Mouse (Mus musculus): ENCODE data around the gene Il27ra. TPM values are rescaled to one million over a fixed set of nuclear protein-coding genes. Genes with fewer than 3 reads are reported as not detected.
A peak's percentile ranks its signal among the peaks of the same experiment; 100 is the strongest.

The Il27ra gene
- polyA plus RNA-seq, 1 experiment: not detected

- H3K4me1 ChIP-seq (ENCODE audit: control insufficient read depth, insufficient read depth, low read length): peaks cover 49% of the 10 kb centered on the region
- 92% methylated on average over 1 of the region's 1 CpGs for WGBS
- no peak for TF ChIP-seq POLR2A (IDR thresholded peaks at IDR 0.05; ENCODE audit: insufficient read depth, low read depth, low read length)
- TF ChIP-seq CTCF (IDR thresholded peaks at IDR 0.05; ENCODE audit: insufficient read depth, low read depth, low read length): no peak
Observed at GRCm38 (mm10) chr8:84076412-84076811, 34.0 kb upstream of the Il27ra start.

GRCm38 (mm10) chr8:84073230-84073976 lies 31.0 kb upstream of the Il27ra start:
- Histone ChIP-seq H3K4me1 (ENCODE audit: control insufficient read depth, insufficient read depth, low read length) (peaks cover 71% of the 10 kb centered on the region), H3K4me3 (ENCODE audit: insufficient read depth, low read depth, low read length) (peak overlapping the region; percentile 37), H3K27ac (ENCODE audit: insufficient read depth, low read depth, low read length) (peak overlapping the region; percentile 95)
- 22% methylated on average over 10 of the region's 10 CpGs for WGBS
- no peak for TF ChIP-seq POLR2A (IDR thresholded peaks at IDR 0.05; ENCODE audit: insufficient read depth, low read depth, low read length)
- TF ChIP-seq CTCF (IDR thresholded peaks at IDR 0.05; ENCODE audit: insufficient read depth, low read depth, low read length): no peak

More at GRCm38 (mm10) chr8:84076412-84076811, 34.0 kb upstream of the Il27ra start:
- no peak overlapping the region for H3K27ac ChIP-seq (ENCODE audit: insufficient read depth, low read depth, low read length)
- no peak overlapping the region for H3K4me3 ChIP-seq (ENCODE audit: insufficient read depth, low read depth, low read length)

DNA sequence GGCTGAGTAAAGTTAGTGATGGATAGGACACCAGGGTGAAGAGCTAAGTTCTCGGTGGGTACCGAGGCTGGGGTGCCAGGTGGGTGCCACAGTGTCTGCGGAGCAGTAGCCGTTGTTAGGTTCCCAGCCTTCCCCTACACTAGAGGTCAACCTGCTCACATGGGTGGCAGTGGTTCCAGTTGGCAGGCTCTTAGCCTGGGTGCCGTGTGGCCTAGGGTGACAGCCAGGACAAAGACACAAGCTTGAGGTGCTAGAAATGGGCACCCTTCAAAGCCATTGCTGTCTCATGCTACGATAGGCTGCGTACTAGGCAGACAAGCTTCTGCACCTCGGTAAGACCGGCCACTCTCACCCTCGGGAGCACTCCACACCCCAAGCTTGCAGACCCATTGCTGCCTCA lies 29.9 kb upstream of the Il27ra start:
- H3K4me3 ChIP-seq (ENCODE audit: insufficient read depth, low read depth, low read length): no peak overlapping the region
- peaks cover 75% of the 10 kb centered on the region for H3K4me1 ChIP-seq (ENCODE audit: control insufficient read depth, insufficient read depth, low read length)
- no peak for TF ChIP-seq POLR2A (IDR thresholded peaks at IDR 0.05; ENCODE audit: insufficient read depth, low read depth, low read length)
- TF ChIP-seq CTCF (IDR thresholded peaks at IDR 0.05; ENCODE audit: insufficient read depth, low read depth, low read length): no peak
- WGBS: 78% methylated on average over 10 of the region's 10 CpGs
- H3K27ac ChIP-seq (ENCODE audit: insufficient read depth, low read depth, low read length): peak overlapping the region; percentile 95

GRCm38 (mm10) chr8:84071921-84072320 lies 29.5 kb upstream of the Il27ra start:
- Histone ChIP-seq H3K4me1 (ENCODE audit: control insufficient read depth, insufficient read depth, low read length) (peaks cover 71% of the 10 kb centered on the region), H3K27ac (ENCODE audit: insufficient read depth, low read depth, low read length) (peak overlapping the region; percentile 95), H3K4me3 (ENCODE audit: insufficient read depth, low read depth, low read length) (no peak overlapping the region)
- TF ChIP-seq CTCF (IDR thresholded peaks at IDR 0.05; ENCODE audit: insufficient read depth, low read depth, low read length): no peak
- no peak for TF ChIP-seq POLR2A (IDR thresholded peaks at IDR 0.05; ENCODE audit: insufficient read depth, low read depth, low read length)
- WGBS: 19% methylated on average over 3 of the region's 3 CpGs

- TF ChIP-seq POLR2A (IDR thresholded peaks at IDR 0.05; ENCODE audit: insufficient read depth, low read depth, low read length) (no peak), CTCF (IDR thresholded peaks at IDR 0.05; ENCODE audit: insufficient read depth, low read depth, low read length) (no peak)
- H3K4me1 ChIP-seq (ENCODE audit: control insufficient read depth, insufficient read depth, low read length): peaks cover 64% of the 10 kb centered on the region
- 13% methylated on average over 2 of the region's 2 CpGs for WGBS
- no peak overlapping the region for H3K4me3 ChIP-seq (ENCODE audit: insufficient read depth, low read depth, low read length)
- no peak overlapping the region for H3K27ac ChIP-seq (ENCODE audit: insufficient read depth, low read depth, low read length)
Observed at GRCm38 (mm10) chr8:84070667-84071066, 28.3 kb upstream of the Il27ra start.

GRCm38 (mm10) chr8:84070241-84070640 lies 27.9 kb upstream of the Il27ra start:
- no peak overlapping the region for H3K4me3 ChIP-seq (ENCODE audit: insufficient read depth, low read depth, low read length)
- 67% methylated on average over 5 of the region's 5 CpGs for WGBS

GRCm38 (mm10) chr8:84069750-84070149 lies 27.4 kb upstream of the Il27ra start:
- 25% methylated on average over 2 of the region's 2 CpGs for WGBS
- Histone ChIP-seq H3K4me1 (ENCODE audit: control insufficient read depth, insufficient read depth, low read length) (peaks cover 55% of the 10 kb centered on the region), H3K4me3 (ENCODE audit: insufficient read depth, low read depth, low read length) (no peak overlapping the region), H3K27ac (ENCODE audit: insufficient read depth, low read depth, low read length) (no peak overlapping the region)
- TF ChIP-seq POLR2A (IDR thresholded peaks at IDR 0.05; ENCODE audit: insufficient read depth, low read depth, low read length) (no peak), CTCF (IDR thresholded peaks at IDR 0.05; ENCODE audit: insufficient read depth, low read depth, low read length) (no peak)

More at GRCm38 (mm10) chr8:84070241-84070640, 27.9 kb upstream of the Il27ra start:
- no peak for TF ChIP-seq CTCF (IDR thresholded peaks at IDR 0.05; ENCODE audit: insufficient read depth, low read depth, low read length)
- no peak for TF ChIP-seq POLR2A (IDR thresholded peaks at IDR 0.05; ENCODE audit: insufficient read depth, low read depth, low read length)
- Histone ChIP-seq H3K27ac (ENCODE audit: insufficient read depth, low read depth, low read length) (no peak overlapping the region), H3K4me1 (ENCODE audit: control insufficient read depth, insufficient read depth, low read length) (peaks cover 60% of the 10 kb centered on the region)

- Histone ChIP-seq H3K4me1 (ENCODE audit: control insufficient read depth, insufficient read depth, low read length) (peaks cover 49% of the 10 kb centered on the region), H3K27ac (ENCODE audit: insufficient read depth, low read depth, low read length) (no peak overlapping the region), H3K4me3 (ENCODE audit: insufficient read depth, low read depth, low read length) (no peak overlapping the region)
- WGBS: 32% methylated on average over 1 of the region's 1 CpGs
- no peak for TF ChIP-seq POLR2A (IDR thresholded peaks at IDR 0.05; ENCODE audit: insufficient read depth, low read depth, low read length)
- no peak for TF ChIP-seq CTCF (IDR thresholded peaks at IDR 0.05; ENCODE audit: insufficient read depth, low read depth, low read length)
Observed at GRCm38 (mm10) chr8:84069169-84069568, 26.8 kb upstream of the Il27ra start.

DNA sequence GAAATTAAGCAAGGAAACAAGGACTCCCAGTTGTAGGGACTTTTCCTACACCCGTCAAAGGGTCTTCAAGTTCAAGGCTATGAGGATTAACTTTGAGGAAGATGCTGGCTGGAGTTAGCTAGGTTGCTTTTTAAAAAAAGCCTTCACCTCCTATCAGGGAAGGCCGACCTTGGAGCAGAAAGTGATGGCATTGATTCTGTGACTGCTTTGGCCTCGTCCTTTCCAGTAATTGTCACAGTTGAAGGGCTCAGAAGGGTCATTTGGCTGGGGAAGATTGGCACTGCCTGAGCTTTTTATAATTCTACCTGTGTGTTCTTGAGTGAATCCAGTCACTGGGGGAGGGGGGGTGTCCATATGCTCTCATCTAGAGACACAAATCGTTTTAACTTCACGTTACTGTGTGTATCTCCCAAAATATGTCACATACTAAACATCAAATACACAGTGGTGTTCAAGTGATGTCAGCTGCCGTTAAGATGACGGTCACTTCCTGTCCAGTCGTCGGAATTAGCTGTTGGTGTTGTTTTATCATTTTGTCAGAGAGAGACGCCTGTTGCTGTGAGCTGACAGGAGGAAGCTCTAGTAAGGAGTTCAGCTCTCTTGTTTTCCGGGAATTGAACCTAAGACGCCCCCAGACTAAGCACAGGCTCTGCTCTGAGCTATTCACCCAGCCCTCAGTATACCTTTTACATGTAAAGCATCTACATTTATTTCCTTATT lies 26.1 kb upstream of the Il27ra start:
- TF ChIP-seq POLR2A (IDR thresholded peaks at IDR 0.05; ENCODE audit: insufficient read depth, low read depth, low read length): no peak
- no peak for TF ChIP-seq CTCF (IDR thresholded peaks at IDR 0.05; ENCODE audit: insufficient read depth, low read depth, low read length)
- Histone ChIP-seq H3K4me3 (ENCODE audit: insufficient read depth, low read depth, low read length) (peak overlapping the region; percentile 25; the same call in 1 of the 2 replicates), H3K27ac (ENCODE audit: insufficient read depth, low read depth, low read length) (no peak overlapping the region), H3K4me1 (ENCODE audit: control insufficient read depth, insufficient read depth, low read length) (peaks cover 44% of the 10 kb centered on the region)
- 64% methylated on average over 12 of the region's 12 CpGs for WGBS
